Mouse (Mus musculus) MEL-GATA-1-ER (cell line): ENCODE measurements at regions not wholly inside any gene's neighbourhood (a gene's known extent, or its start where the extent isn't known, plus 50 kb on each side); places are given as distances from the start of the nearest gene placed in this dataset.
A peak's percentile ranks its signal among the peaks of the same experiment; 100 is the strongest.

ENCODE experiments used
- DNase-seq: peaks from one replicate; pipeline ENCODE4 v3.0.0-alpha.2; 2012; ENCODE audit warnings: low read depth; ENCODE audit errors: extremely low read depth

GRCm38 (mm10) chr6:31106856-31107359 lies 148.0 kb upstream of the Klf14 start:
- no peak for DNase-seq

- DNase-seq = no peak
These were observed 148.5 kb upstream of the Klf14 start for GRCm38 (mm10) chr6:31107360-31107759.

- no peak for DNase-seq
These were observed 149.2 kb upstream of the Klf14 start for GRCm38 (mm10) chr6:31107916-31108685.

DNA sequence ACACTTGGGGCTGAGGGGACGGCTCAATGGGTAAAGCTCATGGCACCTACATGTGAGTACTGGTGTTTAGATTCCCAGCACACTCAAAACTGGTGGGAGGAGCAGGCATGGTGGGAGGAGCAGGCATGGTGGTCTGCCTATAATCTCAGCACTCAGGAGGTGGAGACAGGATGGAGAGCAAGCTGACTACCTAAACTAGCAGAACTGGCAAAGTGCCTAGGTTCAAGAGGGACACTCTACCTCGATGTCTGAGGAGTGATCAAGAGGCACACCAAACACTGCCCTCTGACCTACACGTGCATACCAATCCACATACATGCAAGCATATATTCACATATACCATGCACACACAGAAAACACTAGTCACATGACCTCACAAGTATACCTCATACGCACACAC lies 150.7 kb upstream of the Klf14 start:
- no peak for DNase-seq

GRCm38 (mm10) chr6:31112293-31113077 lies 153.6 kb upstream of the Klf14 start:
- no peak for DNase-seq

- no peak for DNase-seq
These were observed 154.9 kb upstream of the Klf14 start for GRCm38 (mm10) chr6:31113558-31114326.

DNA sequence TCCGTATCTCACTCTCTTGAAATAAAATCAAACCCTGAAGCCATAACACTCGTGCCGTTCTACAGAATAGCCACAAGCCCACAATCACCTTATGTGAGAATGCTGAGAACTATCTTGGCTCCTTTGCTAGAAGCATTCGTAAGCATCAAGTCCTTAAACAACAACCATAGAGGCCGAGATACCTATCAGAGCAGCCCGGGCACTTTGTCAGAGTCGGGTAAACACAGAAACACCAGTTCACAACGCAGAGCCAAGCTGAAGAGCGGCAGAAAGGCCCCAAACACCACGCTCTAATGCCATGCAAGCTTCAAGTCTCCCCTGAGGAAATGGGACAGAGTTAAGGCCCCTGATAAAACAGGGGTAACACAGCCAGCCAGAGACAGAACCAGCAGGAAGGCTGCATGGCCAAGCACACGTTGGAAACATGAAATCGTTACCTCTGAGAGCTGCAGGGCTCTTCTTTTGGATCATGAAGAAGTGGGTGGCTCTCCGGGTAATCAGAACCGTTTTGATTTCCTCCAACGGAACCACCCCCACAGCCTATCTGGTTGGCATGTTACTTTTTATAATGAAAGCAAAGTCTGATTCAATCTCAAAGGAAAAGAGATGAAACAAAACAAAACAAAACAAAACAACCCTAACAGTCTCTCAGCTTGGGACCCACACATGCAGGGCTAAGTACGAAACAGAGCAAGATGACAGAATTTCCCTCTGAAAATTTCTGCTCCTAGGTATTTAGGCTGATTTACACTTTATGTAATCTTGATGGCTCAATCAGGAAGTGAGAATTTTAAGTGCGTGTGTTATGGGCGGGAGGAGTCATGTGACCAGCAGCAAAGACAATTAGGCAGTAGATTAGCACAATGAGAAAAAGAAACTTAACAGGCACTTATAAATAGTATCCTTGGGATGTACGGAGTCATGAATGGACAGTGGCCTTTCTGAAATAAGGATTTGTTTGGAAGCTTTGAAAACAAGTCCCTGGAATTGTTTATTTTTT lies 155.8 kb upstream of the Klf14 start:
- no peak for DNase-seq

GRCm38 (mm10) chr6:31115566-31115965 lies 156.7 kb upstream of the Klf14 start:
- DNase-seq = no peak

DNA sequence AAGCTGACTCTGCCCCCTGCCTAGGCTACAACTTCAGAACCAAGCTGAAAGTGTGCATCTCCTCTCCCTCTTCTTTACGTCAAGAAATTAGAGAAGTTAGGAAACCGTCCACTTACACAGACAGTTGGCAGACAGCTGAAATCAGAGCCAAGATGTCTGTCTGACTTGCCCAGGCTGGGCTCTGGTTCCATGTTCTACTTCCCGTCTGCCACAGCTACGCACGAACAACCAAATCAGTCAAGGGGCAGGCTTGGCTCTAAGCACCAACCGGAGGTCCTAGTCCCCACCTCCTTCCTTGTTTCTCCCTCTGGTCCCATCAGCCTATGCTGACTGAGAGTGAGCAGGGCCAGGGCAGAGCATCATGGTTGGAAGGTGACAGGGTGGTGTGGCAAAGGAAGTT lies 157.5 kb upstream of the Klf14 start:
- DNase-seq = no peak

DNA sequence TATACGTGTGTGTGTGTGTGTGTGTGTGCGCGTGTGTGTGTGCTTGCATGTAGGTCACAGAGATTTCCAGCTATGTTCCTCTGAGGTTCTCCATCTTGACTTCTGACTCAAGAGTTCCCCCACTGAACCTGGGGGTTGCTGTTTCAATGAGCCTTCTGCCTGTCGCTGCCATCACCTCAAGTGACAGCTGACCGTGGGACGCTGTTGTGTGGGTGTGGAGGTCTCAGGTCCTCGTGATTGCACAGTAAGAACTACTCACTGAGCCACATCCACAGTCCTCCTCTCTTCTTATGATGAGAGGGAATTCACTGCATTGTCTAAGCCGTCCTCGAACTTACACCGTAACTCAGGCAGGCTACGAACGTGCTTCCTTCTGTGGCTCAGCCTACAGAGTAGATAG lies 158.8 kb upstream of the Klf14 start:
- no peak for DNase-seq

GRCm38 (mm10) chr6:31121008-31121407 lies 162.1 kb upstream of the Klf14 start:
- no peak for DNase-seq

GRCm38 (mm10) chr6:31122895-31123294 lies 164.0 kb upstream of the Klf14 start:
- DNase-seq = no peak

DNA sequence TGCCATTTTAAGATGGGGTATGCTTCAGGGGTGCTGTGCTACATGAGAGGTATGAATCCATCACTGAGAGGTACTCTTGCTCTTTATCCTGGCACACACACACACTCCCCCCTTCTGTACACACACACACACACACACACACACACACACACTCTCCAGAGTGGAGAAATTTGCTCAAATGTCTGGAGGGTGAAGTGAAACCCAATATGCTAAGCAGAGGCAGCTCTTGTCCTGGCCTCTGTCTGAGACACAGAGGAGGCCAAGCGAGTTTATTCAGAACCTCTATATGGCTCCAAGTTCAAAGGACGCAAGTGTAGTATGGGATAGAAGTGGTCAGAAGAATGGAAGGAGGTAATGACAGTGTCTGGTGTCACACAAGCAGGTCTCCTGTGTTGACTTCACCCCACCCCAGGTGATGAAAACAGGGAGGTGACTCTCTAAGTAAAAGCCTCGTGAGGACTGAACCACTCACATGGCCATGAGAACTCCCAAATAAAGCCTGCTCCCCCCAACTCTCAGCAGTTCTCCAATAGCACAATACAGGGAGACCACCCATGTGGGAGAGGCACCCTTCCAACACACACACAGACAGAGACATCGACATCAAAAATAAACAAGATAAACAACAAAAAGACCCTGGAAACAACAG lies 164.6 kb upstream of the Klf14 start:
- DNase-seq = no peak

DNA sequence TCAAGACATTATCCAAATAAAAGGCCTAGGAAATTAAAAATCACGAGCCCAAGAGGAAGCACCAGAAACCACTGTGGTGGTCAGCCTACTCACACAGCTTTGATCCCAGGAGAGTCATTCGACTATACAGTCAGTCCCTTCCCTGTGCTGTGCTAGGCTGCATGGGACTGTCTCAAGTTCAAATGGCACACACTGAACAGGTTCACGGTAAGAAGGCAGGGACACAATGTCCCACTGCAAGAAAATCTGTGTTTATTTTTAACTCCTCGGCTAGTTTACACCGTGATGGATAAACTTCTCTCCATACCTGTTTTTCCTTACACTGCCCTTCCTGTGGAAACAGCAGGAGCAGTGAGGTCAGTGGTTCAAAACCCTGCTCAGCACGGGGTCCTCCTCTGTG lies 165.2 kb upstream of the Klf14 start:
- no peak for DNase-seq

DNA sequence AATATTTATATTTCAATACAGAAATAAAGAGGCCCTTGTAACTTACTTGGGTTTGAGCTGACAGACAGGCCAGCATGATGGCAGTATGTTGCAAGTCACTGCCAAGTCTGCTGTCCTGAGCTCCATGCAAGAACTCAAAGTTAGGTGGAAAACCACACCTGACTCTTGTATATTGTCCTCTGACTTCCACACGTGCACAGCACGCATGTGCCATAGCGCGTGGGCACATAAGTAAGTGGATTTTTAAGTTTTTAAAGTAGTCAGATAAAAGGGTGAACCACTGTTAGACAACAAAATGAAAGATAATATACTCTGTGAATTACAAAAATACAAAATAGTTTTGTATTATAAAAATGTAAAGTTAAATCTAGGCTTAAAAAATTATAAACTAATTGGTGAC lies 166.0 kb upstream of the Klf14 start:
- DNase-seq = no peak

GRCm38 (mm10) chr6:31125328-31126118 lies 166.6 kb upstream of the Klf14 start:
- DNase-seq = peak; percentile 76

DNA sequence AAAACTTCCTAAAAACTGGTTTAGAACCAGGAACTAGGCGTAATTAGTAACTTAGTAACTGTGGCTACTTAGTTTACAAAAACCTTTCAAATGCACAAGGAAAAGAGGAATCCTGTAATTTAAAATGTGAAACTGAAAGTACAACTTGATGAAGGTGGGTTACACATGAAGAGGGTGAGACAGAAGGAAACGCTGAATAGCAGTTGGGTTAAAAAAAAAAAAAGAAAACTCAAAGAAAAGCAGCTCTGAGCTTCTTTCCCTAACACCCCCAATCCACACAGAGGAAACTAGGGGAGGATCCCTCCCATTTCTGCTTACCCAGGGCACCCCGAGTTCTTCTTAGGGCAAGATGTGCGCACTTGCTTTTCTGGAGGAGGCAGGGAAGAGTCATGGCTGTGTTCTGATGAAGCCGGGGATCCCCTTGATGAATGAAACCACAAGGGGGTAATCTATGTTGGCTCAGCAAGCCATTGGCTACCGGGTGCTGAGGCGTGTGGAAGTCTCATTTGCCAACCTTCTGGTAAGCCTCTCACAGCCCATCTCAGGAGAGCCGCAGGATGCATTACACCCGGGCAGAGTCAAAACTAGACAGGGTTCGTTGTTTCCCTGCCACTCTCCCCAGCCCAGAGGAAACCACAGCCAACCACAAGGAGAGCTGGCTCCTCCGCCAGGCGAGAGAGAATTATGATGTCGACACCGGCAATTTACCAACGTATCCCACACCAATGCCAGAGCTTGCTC lies 167.4 kb upstream of the Klf14 start:
- DNase-seq = peak; percentile 91

- DNase-seq = no peak
These were observed 170.3 kb upstream of the Klf14 start for GRCm38 (mm10) chr6:31129170-31129569.

DNA sequence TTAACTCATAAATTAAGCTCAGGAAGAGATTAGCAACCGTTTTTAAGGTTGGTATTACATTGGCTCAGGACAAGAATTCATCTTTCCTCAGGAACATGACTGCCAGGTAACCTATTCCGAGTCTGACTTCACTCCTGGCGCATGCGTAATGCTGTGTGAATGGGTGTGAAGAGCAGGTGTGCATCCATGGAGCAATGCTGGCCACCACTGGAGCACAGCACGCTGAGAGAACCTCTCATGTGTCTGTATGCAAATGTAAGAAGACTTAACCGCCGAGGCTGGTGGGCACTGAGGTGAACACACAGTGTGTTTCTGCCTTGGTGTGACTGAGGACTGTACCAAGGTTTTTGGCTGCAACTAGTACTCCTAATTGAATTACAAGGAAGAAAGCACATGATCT lies 171.1 kb upstream of the Klf14 start:
- DNase-seq = no peak
